Mouse (Mus musculus) brown adipose tissue, adult 24 weeks (tissue): ENCODE results near the gene Pakap. TPM values are rescaled to one million over a fixed set of nuclear protein-coding genes. Genes with fewer than 3 reads are reported as not detected.

Source experiments
- H3K27ac ChIP-seq: fragments of 200-500 bp; replicated peaks from 2 replicates; pipeline ENCODE4 v1.5.1; 2012; ENCODE audit warnings: low read depth, mild to moderate bottlenecking, low read length
- H3K4me1 ChIP-seq: fragments of 200-500 bp; 2 replicates; pipeline ENCODE4 v1.6.1; 2012; ENCODE audit warnings: low read length, mixed read lengths; ENCODE audit not compliant: control insufficient read depth, insufficient read depth, insufficient read length
- H3K4me3 ChIP-seq: fragments of 200-500 bp; 2 replicates; pipeline ENCODE4 v1.5.1; 2012; ENCODE audit warnings: low read depth, mild to moderate bottlenecking, low read length, moderate library complexity; ENCODE audit not compliant: insufficient read depth
- polyA plus RNA-seq: library from polyadenylated mRNA; stranded (reverse); fragments of >200 nt; gene quantifications from 2 replicates; pipeline ENCODE4 v1.2.4, GENCODE M21; 2012; ENCODE audit not compliant: missing spikeins, insufficient read depth, insufficient read length

Pakap gene
- polyA plus RNA-seq, 1 experiment = 30.1 TPM

DNA sequence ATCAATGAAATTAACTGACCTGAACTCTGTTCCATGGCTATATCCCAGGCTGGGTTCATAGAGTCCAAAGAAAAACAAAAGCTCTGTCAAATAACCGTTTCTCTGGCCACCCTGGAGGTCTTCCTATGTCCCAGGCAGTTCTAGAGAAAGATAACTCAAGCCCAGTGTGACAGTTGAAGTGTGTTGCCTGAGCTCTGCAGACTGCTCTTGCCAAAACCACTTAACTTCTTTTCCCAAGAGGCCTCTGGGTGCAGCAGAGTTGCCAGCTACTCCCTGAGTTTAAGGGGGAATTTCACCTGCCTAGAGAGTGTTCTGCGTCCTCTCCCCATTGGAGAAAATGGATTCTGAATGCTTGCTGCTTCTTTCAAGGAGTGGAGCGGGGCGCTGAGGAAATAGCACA is 24.8 kb downstream of the Pakap start:
- H3K27ac ChIP-seq = no peak overlapping the region
- no peak overlapping the region for H3K4me3 ChIP-seq
- peaks cover 9% of the 10 kb centered on the region; the same call in 1 of the 2 replicates for H3K4me1 ChIP-seq

DNA sequence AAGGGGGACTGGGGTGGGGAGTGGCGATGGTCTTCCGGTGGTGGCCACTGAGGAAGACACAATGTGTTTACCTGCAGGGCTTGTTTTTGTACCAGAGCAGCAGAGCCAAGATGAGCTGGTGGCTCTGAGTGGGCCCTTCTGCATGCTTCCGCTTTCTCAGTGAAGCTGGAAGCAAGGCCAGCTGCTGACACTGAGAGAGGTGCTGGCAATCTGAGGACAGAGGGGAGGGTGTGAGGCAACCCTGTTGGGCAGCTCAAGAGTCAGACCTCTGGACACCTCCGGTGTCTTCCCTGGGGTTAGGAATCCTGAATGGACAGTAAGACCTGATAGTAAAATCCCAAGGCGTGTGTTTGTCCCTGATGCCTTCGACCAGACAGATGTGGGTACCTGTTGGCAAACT is 32.0 kb downstream of the Pakap start:
- H3K27ac ChIP-seq = no peak overlapping the region
- H3K4me3 ChIP-seq = no peak overlapping the region
- peaks cover 6% of the 10 kb centered on the region for H3K4me1 ChIP-seq

DNA sequence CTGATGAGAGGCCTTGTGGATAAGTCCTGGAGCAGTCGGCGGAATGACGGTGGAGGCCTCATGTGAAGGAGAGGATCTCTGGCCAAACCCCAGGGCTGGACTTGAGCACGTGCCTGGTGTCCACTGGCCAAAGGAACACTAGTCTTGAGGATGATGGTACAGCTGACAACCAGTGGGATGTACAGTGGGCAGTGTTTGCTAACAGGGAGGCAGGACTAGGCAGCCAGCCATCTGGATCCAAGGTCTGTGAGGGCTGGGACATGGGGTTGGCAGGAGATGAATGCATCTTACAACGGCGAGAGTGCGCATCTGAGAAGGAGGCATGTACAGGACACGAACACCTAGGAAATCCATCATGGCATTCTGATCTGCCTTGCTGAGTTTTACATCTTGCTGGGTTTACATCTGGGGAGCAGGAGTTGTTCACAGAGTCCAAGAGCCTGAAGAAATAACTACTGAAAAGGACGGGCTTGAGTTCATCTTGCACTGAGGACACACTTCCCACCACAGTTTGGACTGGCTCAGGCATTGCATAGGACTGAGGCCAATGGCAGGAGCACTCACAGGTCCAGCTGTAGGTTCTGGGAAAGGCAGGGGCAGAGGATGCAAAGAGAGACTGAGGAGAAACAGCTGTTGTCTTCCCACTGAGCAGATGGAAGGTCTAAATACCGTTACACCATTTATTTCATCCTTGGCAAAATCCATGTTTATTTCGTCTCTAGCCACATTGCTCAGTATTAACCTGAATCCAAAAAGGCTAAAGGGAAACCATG is 32.9 kb downstream of the Pakap start:
- Histone ChIP-seq H3K27ac (no peak overlapping the region), H3K4me1 (peaks cover 6% of the 10 kb centered on the region), H3K4me3 (no peak overlapping the region)

DNA sequence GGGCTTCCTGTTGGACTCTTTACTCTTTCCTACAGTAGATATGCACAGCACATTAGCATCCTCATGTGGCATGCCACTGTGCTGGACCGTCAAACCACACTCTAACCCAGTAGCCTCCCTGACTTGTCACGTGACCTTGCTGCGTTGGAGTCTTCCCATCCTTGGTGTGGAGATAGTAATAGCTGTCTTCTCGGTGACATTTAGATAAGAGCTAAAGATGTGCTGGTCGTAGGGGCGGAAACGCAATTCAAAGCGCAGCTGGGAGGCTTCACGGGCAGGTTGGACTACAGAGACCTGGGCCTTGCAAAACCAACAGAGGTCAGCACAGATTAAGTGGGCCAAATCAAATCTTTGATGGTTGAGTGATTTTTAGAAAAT is 33.5 kb downstream of the Pakap start:
- H3K4me1 ChIP-seq = peaks cover 6% of the 10 kb centered on the region
- no peak overlapping the region for H3K4me3 ChIP-seq
- H3K27ac ChIP-seq = peak overlapping the region; percentile 29; the same call in 1 of the 2 replicates

DNA sequence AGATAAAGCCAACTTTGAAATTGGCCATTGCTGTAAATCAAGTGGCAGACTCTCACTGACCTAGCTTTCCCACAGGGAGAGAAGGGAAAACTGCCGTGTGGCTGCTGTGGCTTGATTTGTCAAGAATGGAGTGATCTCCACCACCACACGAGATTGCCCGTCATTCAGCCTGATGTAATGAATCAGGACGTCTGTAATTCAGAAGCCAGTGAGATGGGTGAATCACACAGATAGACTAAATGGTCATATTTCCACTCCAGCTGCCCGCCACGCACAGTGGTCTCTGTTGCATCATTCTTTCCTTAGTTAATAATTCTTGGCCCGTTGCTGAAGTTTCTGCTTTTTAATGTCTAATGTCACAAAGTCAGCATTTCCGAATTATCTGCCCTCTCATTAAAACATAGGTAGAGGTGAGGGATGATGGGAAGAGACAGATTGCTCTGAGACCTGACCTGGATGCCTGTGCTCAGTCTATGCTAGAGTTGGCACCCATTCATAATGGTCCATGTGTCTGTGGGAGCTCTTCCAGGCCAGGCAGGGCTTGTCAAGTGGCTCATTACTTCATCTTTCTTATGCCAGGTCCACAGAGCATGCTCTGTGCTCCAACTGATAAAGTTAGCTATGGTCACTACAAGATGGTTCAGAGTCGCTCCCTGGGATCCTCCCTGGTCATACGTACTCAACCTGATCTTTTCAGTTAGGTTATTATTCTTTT is 34.1 kb downstream of the Pakap start:
- no peak overlapping the region for H3K27ac ChIP-seq
- H3K4me3 ChIP-seq = no peak overlapping the region
- H3K4me1 ChIP-seq = peaks cover 6% of the 10 kb centered on the region

DNA sequence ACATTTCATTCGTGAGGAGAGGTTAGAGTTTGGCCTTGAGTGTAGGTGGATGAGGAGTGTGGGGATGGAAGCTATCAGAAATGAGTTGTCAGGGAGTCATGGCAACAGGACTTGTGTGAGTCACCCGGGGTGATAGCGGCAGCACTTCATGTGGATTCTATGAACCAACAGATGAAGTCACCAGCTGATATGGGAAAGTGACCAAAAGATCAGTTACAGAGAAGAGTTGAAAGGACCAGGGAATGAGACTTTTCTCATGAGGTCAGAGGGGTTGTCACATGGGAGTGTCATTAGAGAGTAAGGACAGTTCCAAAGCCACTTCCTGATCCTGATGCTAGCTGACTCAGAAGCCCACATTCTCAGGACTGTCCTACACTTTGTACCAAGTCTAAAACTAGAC is 38.3 kb downstream of the Pakap start:
- Histone ChIP-seq H3K4me3 (no peak overlapping the region), H3K4me1 (peaks cover 3% of the 10 kb centered on the region), H3K27ac (peak overlapping the region; percentile 4; the same call in 1 of the 2 replicates)

DNA sequence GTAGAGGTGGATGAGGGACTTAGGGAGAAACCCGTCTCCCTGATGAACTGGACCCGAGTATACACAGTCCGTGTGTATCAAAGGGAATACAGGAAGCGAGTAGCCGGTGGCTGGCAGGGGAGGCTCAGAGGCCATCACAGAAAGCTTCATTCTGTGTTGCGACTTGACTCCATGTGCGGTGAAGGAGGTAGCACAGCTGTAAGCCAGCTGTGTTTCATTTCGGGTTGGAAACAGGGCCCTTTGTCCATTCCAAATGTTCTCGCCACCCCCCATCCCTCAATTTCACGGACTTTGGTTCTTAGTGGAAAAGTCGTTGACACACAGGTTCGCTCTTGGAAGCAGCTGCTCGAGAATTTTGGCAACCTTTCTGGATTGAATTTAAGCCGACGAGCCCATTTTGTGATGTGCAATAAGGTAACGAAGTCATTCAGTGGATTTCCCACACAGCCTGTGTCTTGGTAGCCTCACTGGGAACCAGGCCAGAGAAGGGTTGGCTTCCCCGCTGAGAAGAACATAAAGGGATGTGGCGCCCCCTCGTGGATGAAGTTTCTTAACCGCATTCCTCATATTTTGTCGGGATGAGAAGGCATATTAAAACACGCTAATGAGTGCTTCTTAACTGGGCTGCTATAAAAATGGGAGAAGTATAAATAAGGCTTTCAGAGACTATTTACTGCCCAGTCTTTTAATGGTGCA is 39.4 kb downstream of the Pakap start:
- Histone ChIP-seq H3K27ac (peak overlapping the region; percentile 82), H3K4me1 (no peaks in the 10 kb centered on the region; the same call in 1 of the 2 replicates), H3K4me3 (peak overlapping the region; percentile 30)

DNA sequence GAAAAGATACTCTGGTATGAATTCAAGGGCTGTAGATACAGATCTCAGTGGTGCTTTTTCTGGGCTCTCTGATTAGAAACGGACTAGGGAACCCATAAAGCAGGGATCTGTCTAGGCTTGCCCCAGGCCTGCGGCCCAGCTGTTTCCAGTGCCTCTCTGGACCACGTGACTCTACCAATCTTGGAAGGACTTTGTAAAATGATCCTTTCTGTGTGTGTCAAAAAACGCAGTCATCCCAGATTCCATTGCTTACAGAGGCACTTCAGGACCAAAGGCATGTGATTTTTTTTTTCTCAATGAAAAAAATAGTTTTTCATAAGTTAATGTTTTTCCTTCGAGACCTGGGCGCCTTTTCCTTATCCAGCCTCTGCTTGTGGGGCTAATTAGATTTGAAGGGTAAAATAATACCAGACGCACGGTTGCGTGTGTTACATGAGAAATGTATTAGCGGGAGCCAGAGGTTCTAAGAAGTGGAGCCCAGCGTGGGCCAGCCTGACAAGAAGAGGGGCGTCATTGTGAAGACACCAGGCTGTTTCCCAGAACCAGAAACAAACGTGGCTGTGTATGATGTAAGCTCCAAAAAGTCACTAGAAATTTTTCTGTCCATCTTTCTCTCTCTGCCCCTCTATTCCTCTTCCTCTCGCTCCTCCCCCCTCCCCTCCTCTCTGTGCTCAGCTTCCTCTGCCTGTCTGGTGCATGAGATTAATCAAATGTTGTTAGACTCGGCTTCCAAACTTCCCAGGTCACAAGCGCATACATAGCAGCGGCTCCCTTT is 43.5 kb downstream of the Pakap start:
- no peak overlapping the region for H3K4me3 ChIP-seq
- no peak overlapping the region for H3K27ac ChIP-seq
- peaks cover 2% of the 10 kb centered on the region; the same call in 1 of the 2 replicates for H3K4me1 ChIP-seq

DNA sequence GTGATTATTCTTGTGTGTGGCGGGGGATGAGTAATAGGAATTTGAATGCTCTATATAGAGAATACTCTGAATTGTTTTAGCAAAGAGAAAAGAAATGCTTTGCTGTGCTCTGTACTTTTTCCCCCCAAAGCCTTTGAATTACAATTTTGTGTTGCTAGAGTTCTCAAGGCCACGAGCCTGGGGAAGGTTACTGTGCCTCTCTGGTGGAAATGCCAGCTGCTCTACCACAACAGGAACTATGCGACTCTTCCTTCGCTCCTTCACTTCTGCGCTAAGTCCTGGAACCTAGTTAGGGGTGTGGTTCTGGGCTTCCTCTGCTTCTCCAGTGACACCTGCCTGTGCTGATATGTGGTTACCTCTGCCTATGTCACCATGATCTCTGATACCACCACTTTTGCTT is 44.7 kb downstream of the Pakap start:
- H3K4me3 ChIP-seq = no peak overlapping the region
- H3K4me1 ChIP-seq = 0 out of 2 replicates have a peak, but pooled peaks cover 2% of the 10 kb centered on the region
- no peak overlapping the region for H3K27ac ChIP-seq

DNA sequence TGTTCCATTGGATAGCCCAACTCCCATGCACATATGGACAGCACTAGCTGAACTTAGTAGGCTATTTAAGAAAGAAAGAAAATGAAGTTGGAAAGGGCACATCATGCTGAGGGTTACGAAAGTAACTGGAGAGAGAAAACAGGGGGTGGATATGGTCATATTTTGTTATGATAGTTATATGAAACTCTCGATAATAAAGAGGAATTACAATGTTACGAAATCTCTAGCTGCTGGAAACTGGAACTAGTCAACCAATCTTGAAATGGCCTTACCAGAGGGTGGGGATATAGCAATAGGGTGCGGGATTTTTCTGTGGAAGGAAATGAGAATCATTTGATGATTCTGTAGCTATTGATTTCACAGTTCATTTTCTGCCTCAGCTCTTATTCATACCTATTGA is 46.7 kb downstream of the Pakap start:
- H3K4me1 ChIP-seq = 0 out of 2 replicates have a peak, but pooled peaks cover 2% of the 10 kb centered on the region
- H3K27ac ChIP-seq = no peak overlapping the region
- H3K4me3 ChIP-seq = no peak overlapping the region

DNA sequence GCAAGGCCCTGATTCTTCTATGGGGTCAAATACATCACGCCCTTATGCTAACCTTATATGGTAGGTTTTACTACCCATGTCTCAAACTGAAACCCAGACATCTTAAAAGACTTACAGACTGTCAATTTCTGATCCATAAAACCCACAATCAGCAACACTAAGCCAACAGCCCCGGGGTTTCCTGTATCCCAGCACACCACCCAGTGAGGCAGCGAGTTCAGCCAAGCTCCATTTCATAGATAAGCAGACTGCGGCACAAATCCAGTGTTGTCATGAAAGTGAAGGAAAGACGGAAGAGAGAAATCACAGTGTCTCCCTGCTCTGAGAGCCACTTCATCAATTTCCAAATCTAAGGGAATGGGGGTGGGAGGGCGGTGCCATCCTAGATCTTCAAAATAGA is 50.8 kb downstream of the Pakap start:
- H3K4me3 ChIP-seq = no peak overlapping the region
- no peaks in the 10 kb centered on the region for H3K4me1 ChIP-seq
- no peak overlapping the region for H3K27ac ChIP-seq

DNA sequence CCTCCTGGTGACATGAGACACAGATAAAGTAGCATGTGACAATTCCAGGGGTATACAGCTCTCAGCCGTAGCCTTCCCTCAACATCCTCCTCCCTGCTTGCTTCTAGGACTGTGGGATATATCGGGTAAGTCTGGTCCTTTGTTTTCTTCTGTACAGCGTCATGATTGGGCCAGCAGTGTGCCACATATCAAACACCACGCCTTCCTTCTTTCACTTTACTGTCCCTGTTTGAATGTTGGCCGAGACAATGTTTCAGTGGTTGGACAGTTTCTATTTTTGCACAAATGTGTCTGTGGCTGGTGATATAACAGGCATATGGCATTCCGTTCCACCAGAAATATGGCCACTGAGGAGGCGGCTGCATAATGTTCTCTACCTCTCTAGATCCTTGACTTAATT is 54.8 kb downstream of the Pakap start:
- Histone ChIP-seq H3K27ac (no peak overlapping the region), H3K4me3 (no peak overlapping the region), H3K4me1 (no peaks in the 10 kb centered on the region)

DNA sequence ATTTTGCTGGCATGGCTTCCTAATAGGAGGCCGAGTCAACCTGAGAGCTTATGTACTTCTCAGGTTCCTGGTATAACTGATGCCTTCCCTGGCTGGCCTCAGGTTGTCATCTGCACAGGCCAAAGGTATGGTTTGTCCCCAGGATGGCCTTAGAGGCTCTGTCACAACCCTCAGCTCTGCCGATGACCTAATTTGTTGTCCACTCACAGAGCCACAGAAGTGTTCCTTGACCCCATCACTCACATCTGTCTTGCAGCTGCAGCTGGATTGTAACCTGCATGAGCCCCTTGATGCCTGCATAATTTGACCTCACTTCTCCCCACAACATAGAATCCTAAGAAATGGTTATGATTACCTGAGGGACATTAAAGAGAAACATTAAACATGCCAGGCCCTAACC is 56.8 kb downstream of the Pakap start:
- no peaks in the 10 kb centered on the region; the same call in 1 of the 2 replicates for H3K4me1 ChIP-seq
- H3K27ac ChIP-seq = no peak overlapping the region
- no peak overlapping the region for H3K4me3 ChIP-seq

DNA sequence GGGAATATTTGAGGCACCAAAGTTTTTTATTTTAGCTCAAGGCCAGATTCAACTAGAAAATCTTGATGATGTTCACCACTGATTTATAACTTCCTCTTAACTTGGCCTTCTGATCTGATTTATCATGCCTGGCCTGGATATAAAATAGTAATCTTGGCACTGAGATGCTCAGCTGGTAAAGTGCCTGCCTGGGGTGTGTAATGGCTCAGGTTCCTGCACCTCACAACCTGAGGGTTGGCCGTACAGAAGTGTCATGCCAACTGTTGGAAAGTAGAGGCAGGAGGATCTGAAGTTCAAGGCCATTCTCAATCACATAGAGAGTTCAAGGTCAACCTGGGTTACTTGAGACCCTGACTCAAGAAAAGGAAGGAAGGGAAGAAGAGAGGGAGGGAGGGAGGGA is 57.3 kb downstream of the Pakap start:
- H3K4me1 ChIP-seq = no peaks in the 10 kb centered on the region; the same call in 1 of the 2 replicates
- no peak overlapping the region for H3K27ac ChIP-seq
- H3K4me3 ChIP-seq = no peak overlapping the region

DNA sequence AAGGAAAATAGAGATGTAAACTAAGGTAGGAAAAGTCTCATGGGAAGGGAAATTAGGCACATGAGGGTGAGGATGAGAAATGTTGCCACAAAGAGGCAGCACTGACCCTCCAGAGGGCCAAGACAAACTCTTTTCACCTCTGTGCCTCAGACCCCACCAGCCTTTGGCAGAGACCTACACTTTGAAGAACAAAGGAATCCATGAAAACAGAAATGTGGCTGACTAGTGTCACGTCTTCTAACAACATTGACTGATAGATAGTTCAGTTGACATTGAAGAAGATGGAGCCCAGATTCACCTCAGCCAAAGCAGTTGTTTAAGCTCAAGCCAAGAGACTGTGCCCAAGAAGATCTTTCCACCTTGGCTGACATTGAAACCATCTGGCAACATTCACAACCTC is 57.8 kb downstream of the Pakap start:
- no peak overlapping the region for H3K4me3 ChIP-seq
- no peak overlapping the region for H3K27ac ChIP-seq
- H3K4me1 ChIP-seq = no peaks in the 10 kb centered on the region; the same call in 1 of the 2 replicates
